Mouse (Mus musculus): ENCODE data around the gene Ssr1.

DNA sequence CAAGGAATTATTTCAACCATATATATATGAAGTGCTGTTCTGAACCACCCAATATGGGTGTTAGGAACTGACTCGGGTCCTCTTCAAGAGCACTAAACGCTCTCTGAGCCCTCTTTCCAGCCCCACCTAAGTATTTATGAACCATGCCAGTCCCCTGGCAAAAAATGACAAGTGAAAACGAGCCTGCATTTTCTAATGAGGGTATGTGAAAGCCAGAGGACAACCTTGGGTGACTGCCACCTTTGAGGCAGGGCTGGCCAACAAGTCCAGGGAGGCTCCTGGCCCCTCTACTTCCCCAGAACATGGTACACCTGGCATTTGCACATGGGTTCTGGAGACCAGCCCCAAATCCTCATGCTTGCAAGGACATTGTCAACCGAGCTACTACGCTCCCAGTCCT, 19.3 kb downstream of the Ssr1 start:
- TF ChIP-seq CTCF (IDR thresholded peaks at IDR 0.05): no peak
- TF ChIP-seq POLR2A (IDR thresholded peaks at IDR 0.05; ENCODE audit: insufficient read depth, low read depth, low read length): no peak

Data from heart, adult 2 months (tissue).